Mouse (Mus musculus): Measurements from ENCODE around the gene Gm5737.

DNA sequence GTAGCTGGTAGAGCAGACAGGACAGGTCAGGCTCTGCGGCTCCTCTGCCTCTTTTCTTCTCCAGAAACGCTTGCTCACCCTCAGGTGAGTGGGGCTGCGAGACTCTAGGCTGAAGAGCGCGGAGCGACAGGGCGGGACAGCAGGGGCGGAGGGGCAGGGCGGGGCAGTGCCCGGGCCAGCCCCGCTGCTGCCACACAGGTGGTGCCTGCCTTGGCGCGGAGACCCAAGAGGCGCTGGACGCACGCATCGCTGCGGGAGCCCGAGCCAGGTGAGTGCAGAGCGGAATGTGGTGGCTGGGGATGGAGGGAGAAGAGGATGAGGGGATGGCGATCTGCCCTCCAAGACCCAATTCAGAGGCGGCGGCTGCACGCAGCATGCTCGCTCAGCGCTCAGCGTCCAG lies 2.5 kb upstream of the Gm5737 start:
- TF ChIP-seq EP300 (IDR thresholded peaks at IDR 0.05; ENCODE audit: low read depth in 1 of 2, low read length in 2 of 2), result no peak
- TF ChIP-seq POLR2A (IDR thresholded peaks at IDR 0.05; ENCODE audit: control insufficient read depth in 1 of 2, insufficient read depth in 1 of 2, low read depth in 1 of 2, low read length in 2 of 2, poor library complexity in 1 of 2), result no peak
- no peak for TF ChIP-seq RAD21 (IDR thresholded peaks at IDR 0.05; ENCODE audit: low read depth, low read length)
- no peak for TF ChIP-seq E2F4 (IDR thresholded peaks at IDR 0.05; ENCODE audit: borderline replicate concordance, low read depth, low read length)
- no peak for TF ChIP-seq MEF2A (IDR thresholded peaks at IDR 0.05; ENCODE audit: extremely low read depth, insufficient replicate concordance, low read depth, low read length, poor library complexity, severe bottlenecking)
- no peak for TF ChIP-seq GABPA (IDR thresholded peaks at IDR 0.05; ENCODE audit: low read depth, low read length)

Data from MEL (cell line).